17 mouse cellular contexts compared by ENCODE assay signal in the genomic region with DNA sequence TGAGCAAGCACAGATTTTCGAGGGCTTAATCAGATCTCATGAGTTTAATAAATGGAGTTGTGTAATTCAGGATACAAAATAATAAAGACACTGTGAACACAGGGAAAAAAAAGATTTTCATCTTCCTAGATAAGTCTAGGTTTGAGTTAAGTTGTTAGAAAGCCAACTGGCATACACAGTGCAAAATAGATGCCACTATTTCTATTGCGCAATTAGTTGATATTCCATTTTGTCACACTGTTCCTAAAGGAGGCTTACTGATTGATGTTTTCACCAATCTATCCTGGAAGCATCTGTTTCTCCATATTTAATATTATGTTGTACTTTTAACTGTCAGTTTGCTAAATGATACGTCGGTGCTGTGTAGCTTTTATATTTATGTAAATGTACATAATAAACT.
"Had no signal": no experiment of that assay in that cellular context is flagged by ENCODE, and none has a peak within 500 bp of the region (broad histone marks: within the 10 kb centered on the region; RNA-seq: fewer than 3 reads in every experiment).

No protein-coding gene starts in this region.

- H3K4me1 ChIP-seq: neural tube, embryonic 12.5 days; neural tube, embryonic 13.5 days; neural tube, embryonic 15.5 days; stomach, embryonic 15.5 days had no signal

- H3K4me3 ChIP-seq: neural tube, embryonic 12.5 days; neural tube, embryonic 13.5 days; neural tube, embryonic 15.5 days; stomach, embryonic 15.5 days had no signal

- DNase-seq: retina, postnatal 1 day; right cerebral cortex, adult 18-20 months; right cerebral cortex, postnatal 14 days; right cerebral cortex, postnatal 25 days; right cerebral cortex, postnatal 4 days; spleen, adult 18-20 months; thymus, adult 18-20 months; thymus, adult 2 months; thymus, postnatal 14 days; thymus, postnatal 25 days; thymus, postnatal 36 days; thymus, postnatal 4 days had no signal

- H3K9me3 ChIP-seq: neural tube, embryonic 12.5 days; neural tube, embryonic 13.5 days; neural tube, embryonic 15.5 days; stomach, embryonic 15.5 days had no signal

- H3K4me2 ChIP-seq: neural tube, embryonic 12.5 days; neural tube, embryonic 13.5 days; neural tube, embryonic 15.5 days; stomach, embryonic 15.5 days had no signal

- H3K9ac ChIP-seq: neural tube, embryonic 12.5 days; neural tube, embryonic 13.5 days; neural tube, embryonic 15.5 days; stomach, embryonic 15.5 days had no signal

- H3K27ac ChIP-seq: neural tube, embryonic 12.5 days; neural tube, embryonic 13.5 days; neural tube, embryonic 15.5 days; stomach, embryonic 15.5 days; stomach, postnatal 0 days had no signal

- H3K27me3 ChIP-seq: neural tube, embryonic 12.5 days; neural tube, embryonic 13.5 days; neural tube, embryonic 15.5 days; stomach, embryonic 15.5 days had no signal
